Mouse (Mus musculus): ENCODE data around the gene Mbtps1.
A peak's percentile ranks its signal among the peaks of the same experiment; 100 is the strongest.

Mbtps1 gene

GRCm38 (mm10) chr8:119558603-119559401 lies at the start of gene Mbtps1:
Gene Mbtps1 (minus strand): TSS chr8:119558735.
- DNase-seq (ENCODE audit: low spot score): peak; percentile 98

GRCm38 (mm10) chr8:119606224-119606623 lies 47.7 kb upstream of the Mbtps1 start:
- DNase-seq (ENCODE audit: low spot score): no peak

GRCm38 (mm10) chr8:119604996-119605395 lies 46.5 kb upstream of the Mbtps1 start, which contains the start of gene Taf1c:
Gene Taf1c (minus strand): TSS chr8:119605222.
- peak; percentile 92 for DNase-seq (ENCODE audit: low spot score)

- no peak for DNase-seq (ENCODE audit: low spot score)
These were observed 45.9 kb upstream of the Mbtps1 start for GRCm38 (mm10) chr8:119604398-119604803.

GRCm38 (mm10) chr8:119603771-119604170 lies 45.2 kb upstream of the Mbtps1 start:
- no peak for DNase-seq (ENCODE audit: low spot score)

- DNase-seq (ENCODE audit: low spot score): no peak
These were observed 32.9 kb upstream of the Mbtps1 start for GRCm38 (mm10) chr8:119591456-119591855.

GRCm38 (mm10) chr8:119590348-119590747 lies 31.8 kb upstream of the Mbtps1 start:
- no peak for DNase-seq (ENCODE audit: low spot score)

GRCm38 (mm10) chr8:119588844-119589243 lies 30.3 kb upstream of the Mbtps1 start:
- DNase-seq (ENCODE audit: low spot score): no peak

- DNase-seq (ENCODE audit: low spot score): no peak
These were observed 29.8 kb upstream of the Mbtps1 start for GRCm38 (mm10) chr8:119588321-119588720.

- no peak for DNase-seq (ENCODE audit: low spot score)
These were observed 27.4 kb upstream of the Mbtps1 start for GRCm38 (mm10) chr8:119585901-119586300.

GRCm38 (mm10) chr8:119580441-119581161 lies 22.1 kb upstream of the Mbtps1 start:
- no peak for DNase-seq (ENCODE audit: low spot score)

GRCm38 (mm10) chr8:119579096-119579495 lies 20.6 kb upstream of the Mbtps1 start:
- DNase-seq (ENCODE audit: low spot score): no peak

- no peak for DNase-seq (ENCODE audit: low spot score)
These were observed 16.8 kb upstream of the Mbtps1 start for GRCm38 (mm10) chr8:119575366-119575726.

GRCm38 (mm10) chr8:119574437-119575365 lies 16.2 kb upstream of the Mbtps1 start, which contains the start of the genes Hsdl1 and Dnaaf1:
Gene Hsdl1 (minus strand): TSS chr8:119575183.
Gene Dnaaf1 (plus strand): TSS chr8:119575235.
- peak; percentile 97 for DNase-seq (ENCODE audit: low spot score)

- DNase-seq (ENCODE audit: low spot score): no peak
These were observed 13.9 kb upstream of the Mbtps1 start for GRCm38 (mm10) chr8:119572411-119572810.

GRCm38 (mm10) chr8:119571135-119571534 lies 12.6 kb upstream of the Mbtps1 start:
- DNase-seq (ENCODE audit: low spot score): no peak

GRCm38 (mm10) chr8:119569881-119570280 lies 11.3 kb upstream of the Mbtps1 start:
- DNase-seq (ENCODE audit: low spot score): no peak

GRCm38 (mm10) chr8:119568951-119569350 lies 10.4 kb upstream of the Mbtps1 start:
- no peak for DNase-seq (ENCODE audit: low spot score)

- no peak for DNase-seq (ENCODE audit: low spot score)
These were observed 9.7 kb upstream of the Mbtps1 start for GRCm38 (mm10) chr8:119568251-119568650.

GRCm38 (mm10) chr8:119566367-119566766 lies 7.8 kb upstream of the Mbtps1 start:
- DNase-seq (ENCODE audit: low spot score): no peak

- no peak for DNase-seq (ENCODE audit: low spot score)
These were observed 5.3 kb upstream of the Mbtps1 start for GRCm38 (mm10) chr8:119563849-119564251.

GRCm38 (mm10) chr8:119559402-119559720 lies 826 bp upstream of the Mbtps1 start:
- no peak for DNase-seq (ENCODE audit: low spot score)
